Mouse (Mus musculus) c-Kit-positive CD71-positive TER-119-negative erythroid progenitor cells, embryonic 14.5 days (primary cell): Measurements from ENCODE around the gene Sox5.

Source experiments
- DNase-seq: peaks from one replicate; pipeline ENCODE4 v3.0.0-alpha.2; 2013; ENCODE audit warnings: low read depth

The Sox5 gene

DNA sequence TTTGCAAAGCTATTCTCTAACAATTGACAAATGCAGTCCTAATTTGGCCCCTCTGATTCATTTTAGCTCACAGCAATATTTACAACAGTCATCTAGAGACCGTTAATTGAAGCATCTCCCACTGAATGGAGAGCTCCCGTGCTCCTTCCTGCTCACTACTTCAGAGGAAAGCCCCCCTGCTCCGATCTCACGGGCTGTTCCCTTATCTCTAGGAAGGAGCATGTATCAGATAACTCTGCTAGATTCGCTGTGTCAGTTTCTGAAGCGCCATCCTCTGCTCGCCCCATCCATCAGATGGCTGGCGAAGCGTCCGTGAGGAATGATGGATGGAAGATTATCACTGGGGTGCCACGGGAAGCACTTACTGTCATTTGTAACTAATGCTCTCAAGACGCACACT is 926.4 kb downstream of the Sox5 start:
- no peak for DNase-seq

DNA sequence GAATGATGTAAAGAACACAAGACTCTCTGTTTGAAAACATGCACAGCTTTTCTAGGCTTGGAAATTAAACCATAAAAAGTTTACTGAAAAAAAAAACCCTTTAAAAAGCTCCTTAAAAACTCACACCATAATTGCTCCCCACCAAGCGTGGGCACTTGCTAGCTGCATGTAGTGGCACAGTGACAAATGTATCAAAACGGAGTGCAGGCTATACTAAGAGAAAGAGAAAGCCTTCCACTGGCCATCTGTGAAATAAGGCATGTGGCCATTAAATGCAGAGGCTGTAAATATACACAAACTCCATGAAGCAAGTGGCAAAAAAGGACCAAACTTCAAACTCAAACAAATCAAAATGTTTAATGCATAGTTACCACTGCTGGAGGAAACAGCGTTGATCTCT is 927.7 kb downstream of the Sox5 start:
- no peak for DNase-seq

DNA sequence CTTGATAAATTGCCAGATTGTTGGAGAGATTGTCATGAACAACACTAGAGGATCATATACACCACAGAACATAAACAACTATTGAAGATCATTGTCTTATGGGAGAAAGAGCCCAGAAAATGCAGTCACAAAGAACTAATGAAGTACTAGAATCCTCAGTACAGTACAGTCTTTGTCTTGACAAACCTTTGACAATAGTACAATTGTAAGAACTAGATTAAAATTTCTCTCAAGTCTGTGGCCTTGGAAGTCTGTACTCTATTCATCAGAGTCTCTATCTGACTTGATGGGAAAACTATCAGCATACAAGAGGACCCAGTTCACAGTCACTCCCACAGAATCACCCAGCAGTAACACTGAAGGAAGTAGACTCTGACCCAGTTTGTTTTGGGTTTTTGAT is 936.0 kb downstream of the Sox5 start:
- no peak for DNase-seq

DNA sequence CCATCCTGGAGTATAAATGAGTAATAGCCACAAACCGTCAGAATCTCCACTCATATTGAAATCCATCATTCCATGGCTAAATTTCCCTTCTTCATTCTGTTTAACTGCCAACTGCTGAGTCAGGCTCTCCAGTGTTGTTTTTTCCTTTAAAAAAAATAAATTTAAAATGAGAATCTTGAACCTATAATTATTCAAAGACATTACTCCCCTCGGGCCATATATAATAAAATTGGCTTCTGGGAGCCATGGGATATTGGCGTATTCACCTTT is 937.1 kb downstream of the Sox5 start:
- no peak for DNase-seq

DNA sequence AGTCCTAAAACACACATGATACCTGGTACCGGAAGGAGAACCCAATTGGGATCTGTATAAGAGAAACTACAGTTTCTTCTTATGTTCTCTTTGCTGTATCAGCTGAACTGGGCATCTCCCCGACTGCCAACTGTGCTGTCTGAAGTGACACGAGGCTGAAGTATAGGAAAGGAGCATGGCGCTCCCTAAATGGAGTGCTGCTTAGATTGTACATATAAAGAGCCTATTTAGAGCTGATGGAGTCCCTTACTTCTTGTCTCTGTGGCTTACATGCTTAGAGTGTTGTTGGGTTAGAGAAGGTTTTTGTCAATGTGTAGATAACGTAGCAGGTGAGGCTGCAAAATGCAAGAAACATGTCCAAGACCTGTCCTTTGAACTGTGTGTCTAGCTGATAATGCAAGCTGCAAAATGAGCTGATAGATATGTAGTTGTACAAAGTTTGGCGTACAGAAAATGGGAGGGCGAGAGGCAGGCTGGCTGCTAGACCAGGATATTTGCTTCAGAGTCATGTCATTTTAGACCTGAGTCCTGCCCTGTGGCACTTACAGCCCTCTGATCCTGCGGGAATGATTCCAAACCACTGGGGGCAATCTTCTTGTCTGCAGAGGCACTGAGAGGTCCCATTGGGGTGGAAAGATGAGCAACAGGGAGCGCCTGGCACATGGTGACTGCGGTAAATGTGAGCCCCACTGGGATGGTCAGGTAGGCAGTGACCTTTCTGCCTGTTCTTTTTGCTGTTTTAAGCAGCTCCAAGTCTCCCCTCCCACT is 937.7 kb downstream of the Sox5 start:
- DNase-seq: no peak

DNA sequence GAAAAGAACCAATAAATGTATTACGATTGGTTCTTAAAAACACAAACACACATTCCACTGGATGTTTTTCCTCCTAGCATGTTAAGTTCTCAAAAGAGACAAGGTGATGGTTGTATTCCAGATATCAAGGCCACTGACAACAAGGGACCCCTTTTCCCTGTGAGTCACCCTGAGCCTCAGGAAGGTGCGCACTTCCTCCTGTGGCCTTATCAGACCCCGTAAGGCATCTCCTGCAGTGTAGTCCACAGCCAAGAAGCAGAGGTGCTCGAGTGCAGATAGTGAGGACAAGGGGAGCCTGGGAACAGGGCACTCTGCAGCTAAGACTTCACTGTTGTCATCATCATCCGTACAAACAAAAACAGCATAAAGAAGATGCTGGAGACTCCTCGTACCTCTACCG is 939.8 kb downstream of the Sox5 start:
- DNase-seq: no peak

DNA sequence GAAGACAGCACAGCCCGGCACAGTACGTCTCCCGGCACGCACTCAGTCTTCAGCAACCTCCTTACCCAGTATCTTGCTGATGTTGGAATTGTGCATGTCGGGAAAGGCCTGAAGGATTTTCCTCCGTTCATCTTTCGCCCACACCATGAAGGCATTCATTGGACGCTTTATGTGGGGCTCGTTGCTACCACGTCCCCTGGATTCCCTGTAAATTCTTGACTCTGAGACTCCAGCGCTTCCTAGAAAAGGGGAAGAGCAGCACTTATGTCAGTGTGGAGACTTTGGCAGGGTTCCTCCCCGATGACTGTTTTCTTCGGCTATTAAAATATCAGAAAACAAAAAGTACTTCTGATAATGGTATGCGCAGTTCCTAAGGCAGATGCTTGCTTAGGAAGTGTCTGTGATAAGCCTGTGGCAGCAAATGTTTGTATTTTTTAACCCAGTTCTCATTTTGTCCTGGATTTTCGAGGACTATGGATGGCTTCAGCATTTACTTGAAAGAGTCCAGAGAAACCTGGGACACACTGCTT is 940.6 kb downstream of the Sox5 start:
- DNase-seq: no peak

DNA sequence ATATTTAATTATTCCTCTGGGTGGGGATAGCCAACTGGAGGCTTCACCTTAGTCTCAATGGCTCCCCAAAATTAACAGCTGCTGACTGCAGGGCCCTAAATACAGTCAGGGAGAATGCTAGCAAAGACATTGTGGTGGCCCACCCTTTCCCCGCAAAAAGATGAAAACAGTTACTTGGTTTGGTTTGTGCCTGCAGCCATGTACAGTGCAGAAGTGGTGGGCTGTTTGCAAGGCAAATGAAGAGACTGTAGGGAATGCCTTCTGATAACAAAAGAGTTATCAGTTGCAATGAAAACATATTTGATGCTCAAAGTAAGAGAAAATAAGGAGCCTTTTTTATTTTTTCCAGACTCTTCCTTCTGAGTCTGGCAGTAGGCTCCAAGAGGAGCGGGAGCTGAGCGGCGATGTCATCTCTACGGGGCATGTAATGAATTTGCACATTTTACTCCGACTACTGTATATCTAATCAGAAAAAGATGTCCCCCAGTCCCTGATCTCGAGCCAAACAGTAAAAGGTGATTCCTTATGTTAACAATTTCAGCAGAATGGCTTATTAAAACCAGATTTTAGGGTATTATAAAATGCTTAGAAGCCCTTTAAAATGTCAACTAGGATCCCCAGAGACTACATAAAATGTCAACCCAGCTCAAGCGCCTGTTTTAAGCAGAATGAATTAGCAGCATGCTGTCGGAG is 943.2 kb downstream of the Sox5 start:
- DNase-seq: no peak

DNA sequence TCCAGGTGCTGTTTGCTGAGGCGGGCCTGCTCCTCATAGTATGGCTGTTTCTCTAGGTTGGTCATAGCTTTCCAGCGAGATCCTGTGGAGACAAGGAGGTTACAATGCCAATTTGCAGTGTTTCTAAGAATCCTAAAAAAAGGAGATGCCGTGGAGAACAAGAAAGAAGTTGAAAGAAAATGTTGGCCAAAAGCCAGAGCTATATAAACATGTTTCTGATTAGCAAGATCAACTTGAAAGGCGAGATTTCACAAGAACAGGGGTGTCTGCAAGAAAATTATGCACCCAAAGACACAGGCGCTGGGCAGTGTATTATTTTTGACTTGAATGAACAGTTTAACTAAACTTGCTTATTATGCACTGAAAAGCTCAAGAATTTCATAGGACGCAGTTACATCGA is 946.4 kb downstream of the Sox5 start:
- DNase-seq: no peak

DNA sequence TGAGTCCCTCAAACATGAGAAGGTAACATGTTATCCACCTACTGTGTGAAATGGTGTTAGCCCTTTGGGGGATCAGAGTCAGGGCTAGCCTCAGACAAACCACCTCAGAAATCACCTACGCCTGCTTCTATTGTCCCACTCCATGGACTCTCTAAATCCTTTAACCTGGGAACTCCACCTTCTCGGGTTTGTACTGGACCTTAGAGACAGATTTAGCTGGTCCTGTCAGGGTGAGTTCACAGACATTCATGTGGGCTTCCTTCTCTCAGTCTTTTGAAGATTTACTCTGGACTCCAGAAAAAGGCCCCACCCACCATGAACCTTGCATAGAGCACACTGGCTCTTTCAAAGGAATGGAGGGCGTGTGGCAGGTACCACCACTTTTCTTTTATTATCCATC is 947.8 kb downstream of the Sox5 start:
- DNase-seq: no peak

DNA sequence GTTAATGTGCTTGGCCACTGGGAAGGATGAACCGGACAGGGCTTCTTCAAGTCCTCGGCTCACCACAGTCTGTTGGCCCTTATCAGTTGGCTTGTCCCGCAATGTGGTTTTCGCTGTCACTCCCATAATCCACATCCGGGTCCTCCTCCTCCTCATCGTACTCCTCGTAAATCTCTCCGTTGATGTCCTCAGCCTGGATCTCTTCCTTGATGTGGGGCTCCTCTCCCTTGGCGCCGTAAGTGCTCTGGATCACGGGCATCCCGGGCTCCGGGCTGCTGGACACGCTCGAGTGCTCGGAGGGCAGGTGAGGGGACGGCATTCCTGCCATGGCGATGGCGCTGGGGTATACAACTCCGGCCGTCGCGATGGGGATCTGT is 948.6 kb downstream of the Sox5 start:
- DNase-seq: no peak

DNA sequence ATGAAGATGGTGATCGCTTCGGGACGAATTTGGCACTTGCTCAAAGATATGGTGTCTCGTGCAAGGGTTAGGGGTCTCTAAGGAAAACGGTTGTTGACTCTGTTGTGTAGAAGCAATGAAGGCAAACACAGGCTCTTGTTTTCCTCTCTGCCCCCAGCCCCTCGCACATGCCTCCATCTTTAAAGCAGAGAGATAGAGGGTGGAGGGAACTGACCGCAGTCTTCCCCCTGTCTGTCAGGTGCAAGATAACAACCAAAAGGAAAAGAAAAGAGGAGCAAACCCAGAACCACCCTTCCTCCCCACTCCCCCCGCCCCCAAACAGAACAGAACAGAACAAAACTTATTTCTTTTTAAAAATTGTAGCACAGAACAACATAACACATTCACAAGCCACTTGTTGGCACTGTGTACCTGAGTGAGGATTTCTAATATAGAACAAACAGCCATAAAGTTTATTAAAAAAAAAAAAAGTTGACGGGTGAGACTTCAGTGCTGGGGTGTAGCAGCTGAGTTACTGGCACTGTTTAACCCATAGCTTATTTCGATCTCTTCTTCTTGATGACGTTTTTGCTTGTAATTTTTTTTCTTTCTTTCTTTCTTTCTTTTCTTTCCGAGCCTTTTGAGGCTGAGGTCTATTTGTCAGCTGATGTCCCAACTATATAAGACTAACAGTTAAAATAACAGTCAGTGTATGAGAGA is 949.1 kb downstream of the Sox5 start:
- no peak for DNase-seq

DNA sequence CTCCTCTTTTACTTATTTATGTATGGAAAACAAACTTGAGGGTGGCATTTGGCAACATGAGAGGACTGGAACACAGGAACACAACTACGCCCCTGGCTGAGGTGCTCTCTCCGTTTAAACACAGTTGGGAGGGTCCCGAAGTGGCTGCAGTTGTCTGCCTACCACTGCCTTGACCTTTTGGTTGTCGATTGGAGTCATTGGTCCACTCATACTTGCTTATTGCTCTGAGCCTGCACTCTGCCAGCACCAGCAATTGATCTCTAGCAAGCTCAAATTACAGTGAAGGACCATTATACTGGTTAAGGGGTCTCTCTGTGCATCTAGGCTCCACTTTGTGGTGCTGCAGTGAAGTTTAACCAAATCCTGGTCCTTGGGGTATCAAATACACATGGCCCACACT is 950.5 kb downstream of the Sox5 start:
- DNase-seq: no peak

DNA sequence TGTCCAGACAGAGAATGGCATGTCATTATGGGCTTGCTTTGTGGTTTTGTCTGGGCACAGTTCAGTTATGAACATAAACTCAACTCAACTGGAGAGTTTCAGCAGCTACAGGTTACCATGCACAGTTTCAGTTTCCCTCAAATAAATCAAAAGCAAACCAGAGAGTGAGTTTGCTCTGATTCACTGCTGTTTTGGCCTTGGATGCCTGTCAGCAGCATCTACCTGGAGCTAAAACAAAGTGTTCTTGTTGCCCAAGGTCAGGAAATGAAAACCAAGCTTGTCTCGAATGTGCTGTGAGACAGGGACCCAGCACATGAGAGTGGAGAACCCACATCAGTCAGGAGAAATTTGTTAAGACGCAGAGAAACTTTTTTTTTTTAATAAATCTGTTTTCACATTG is 951.6 kb downstream of the Sox5 start:
- no peak for DNase-seq

DNA sequence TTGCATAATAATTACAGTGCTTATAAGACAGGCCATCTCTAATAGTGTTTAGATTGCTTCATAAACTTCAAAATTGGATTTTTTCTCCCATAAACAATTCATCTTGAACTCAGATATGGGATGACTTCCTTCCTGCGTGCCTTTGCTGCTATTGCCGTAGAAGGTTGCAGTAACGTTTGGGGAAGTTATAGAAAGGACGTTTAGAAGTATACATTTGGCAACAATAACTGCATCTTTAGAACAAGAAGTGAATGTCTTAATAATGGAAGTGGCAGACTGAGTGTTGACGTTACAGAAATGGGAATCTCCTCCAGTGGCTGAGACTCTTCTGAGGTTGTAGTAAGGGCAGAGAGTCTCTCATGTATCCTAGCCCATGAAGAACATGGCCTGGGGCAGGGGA is 955.0 kb downstream of the Sox5 start:
- no peak for DNase-seq

DNA sequence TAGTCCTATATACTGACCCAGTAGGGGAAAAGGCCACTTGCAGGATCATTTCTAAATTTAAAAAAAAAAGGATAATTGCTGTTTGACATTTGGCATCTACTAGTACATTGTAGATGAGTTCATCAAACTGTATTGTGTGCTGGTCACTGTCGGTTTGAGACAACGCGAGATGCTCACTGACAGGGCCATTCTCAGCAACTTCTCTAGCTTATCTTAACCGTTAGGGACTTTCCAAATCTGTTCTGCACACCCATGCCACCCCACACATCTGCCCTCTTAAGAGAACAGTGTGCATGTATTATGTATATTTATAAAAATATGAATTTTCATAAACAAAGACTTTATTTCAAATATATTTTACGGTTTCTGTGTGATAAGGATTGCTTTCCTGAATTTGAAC is 955.8 kb downstream of the Sox5 start:
- no peak for DNase-seq

DNA sequence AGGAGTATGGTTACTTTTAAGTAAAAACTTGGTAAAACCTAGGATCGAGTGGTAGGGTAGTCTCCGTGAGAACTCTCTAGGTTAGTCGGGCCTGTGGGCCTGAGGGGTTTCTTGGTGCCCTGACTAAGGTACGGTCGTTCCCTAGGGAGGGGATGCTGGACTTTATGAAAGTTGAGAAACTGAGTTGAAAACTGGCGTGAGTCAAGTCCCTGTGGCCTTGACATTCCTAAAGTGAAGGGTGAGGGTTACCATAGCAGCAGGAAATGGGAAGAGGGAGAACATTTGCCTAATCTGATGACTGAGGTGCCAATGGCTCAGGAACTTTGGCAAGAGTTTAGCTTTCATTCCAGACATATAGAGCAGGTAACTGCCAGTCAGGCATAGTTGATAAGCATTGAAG is 956.7 kb downstream of the Sox5 start:
- no peak for DNase-seq

DNA sequence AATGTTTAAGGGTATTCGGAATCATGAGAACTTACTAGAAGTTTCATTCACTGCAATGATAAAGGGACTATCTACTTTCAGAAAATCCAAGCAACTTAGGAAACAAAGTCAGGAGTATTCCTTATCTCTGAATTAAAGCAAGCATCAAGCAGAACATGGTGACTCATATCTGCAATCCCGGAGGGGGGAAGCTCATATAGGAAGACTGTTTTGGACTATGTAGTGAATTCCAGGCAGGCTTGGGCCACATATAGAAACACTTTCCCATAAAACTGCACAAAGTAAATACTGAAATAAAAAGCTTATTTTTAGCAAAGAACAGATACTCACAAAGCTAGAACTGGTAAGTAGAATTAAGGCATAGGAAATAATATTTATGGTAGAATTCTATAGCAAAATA is 993.3 kb downstream of the Sox5 start:
- no peak for DNase-seq

DNA sequence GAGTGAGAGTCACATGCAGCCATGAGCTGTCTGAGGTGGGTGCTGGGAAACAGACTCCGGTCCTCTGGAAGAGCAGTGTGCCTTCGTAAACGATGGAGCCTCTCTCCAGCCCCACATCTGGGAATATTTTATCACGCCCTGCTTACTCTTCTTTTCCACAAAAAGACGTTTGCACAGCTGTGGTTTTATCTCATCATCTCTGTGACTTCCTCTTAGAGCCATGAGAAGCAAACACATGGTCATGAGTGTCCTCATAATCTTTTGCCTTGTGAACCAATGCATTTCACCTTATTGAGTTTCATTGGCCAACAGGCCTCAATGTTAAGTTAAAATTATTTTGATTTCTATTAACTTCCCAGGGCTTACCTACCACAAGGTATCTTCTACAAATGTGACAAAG is 994.4 kb downstream of the Sox5 start:
- no peak for DNase-seq

DNA sequence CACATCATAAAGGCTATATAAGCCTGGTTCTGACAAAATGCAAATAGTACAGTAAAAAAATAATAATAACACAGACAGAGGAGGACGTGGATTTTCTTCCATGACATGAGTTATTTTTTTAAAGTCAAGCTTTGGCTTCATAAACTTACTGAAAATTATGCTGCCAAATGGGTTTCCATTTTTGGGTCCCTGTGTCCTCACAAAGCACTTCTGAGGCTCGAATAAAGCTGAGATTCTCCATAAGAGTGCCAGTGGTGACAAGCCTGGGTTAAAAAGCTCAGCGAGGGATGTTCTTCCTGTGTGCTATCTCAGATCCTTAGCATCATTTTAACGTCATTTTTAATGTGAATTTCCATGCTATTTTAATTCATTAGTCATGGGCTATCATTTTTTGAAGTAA is 996.1 kb downstream of the Sox5 start:
- DNase-seq: no peak
